Mouse (Mus musculus): ENCODE measurements around the gene Olfr1143.

Gene Olfr1143

DNA sequence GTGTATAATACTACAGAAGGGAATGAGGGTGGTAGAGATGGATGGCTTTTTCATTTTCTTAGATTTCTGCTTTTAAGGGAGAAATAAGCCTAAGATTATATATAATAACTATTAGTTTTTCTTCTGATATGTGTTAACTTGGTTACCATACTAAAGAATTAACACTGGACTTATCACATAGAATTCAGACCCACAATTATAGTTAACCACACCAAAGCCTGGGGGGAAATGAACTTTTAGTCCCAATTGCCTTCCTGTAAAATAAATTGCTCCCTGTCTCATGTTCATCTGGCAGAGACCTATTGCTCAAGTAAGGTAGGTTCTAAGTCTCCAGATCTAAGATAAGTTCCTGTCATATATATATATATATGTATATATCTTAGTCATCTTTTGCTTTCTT lies at the start of gene Olfr1143:
Gene Olfr1143, plus strand, starts transcription at position 301 of the 400 bp plus-strand sequence.
- DNase-seq (ENCODE audit: low spot score in 2 of 2), result no peak

DNA sequence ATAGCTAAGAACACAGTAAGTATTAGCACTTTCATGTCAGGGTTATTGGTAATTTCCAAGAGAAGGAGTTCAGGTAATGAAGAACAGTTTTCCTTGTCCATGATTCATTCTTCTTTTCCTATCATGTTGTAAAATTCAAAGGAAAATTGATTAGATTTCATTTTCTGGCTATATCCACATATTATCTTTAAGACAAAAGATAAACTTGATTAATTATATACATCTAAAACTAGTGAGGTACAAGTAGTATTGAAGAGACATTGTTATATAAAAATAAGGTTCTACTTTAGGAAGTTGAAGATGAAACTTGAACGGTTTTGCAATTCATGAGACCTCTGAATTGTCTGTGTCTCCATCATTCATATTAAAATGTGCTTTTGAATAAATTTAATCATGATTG lies 46.5 kb upstream of the Olfr1143 start, which contains the start of gene Olfr1141:
Gene Olfr1141, minus strand, starts transcription at position 101 of the 400 bp plus-strand sequence.
- DNase-seq (ENCODE audit: low spot score in 2 of 2), result no peak

DNA sequence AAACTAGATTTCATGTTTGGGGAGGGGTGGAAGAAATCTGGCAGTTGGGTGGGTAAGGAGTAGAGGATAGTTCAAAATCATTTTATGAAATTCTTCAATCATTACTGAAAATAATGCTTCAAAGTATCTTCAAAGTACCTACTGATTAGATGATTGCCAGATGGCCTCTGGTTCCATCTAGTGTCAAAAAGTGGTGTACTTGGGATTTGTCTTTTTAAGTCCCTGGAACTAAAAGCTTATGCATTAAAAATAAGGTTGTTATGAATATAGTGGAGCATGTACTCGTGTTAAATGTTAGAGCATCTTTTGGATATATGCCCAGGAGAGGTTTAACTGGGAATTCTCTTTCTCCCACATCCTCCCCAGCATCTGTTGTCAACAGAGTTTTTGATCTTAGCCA lies 24.2 kb upstream of the Olfr1143 start:
- no peak for DNase-seq (ENCODE audit: low spot score in 2 of 2)

DNA sequence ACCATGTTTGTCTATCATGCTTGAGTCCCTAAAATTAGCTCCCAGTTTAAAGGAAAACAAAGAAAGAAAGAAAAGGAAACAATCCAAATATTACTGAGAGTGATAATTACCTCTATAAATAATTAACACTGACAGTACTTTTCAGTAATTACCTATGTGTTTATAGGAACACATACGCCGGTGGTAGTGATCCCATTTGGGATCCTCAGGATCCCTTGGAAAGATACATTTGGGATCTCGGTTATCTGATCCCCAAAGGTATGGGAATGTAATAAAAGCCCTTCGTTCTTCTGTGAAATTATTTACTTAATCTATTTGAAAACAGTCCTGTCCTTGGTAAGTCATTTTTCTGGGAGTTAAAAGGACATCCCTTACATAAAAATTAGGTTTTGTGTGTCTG lies 21.2 kb upstream of the Olfr1143 start, which contains the start of gene Olfr152:
Gene Olfr152, plus strand, starts transcription at position 301 of the 400 bp plus-strand sequence.
- DNase-seq (ENCODE audit: low spot score in 2 of 2), result no peak

DNA sequence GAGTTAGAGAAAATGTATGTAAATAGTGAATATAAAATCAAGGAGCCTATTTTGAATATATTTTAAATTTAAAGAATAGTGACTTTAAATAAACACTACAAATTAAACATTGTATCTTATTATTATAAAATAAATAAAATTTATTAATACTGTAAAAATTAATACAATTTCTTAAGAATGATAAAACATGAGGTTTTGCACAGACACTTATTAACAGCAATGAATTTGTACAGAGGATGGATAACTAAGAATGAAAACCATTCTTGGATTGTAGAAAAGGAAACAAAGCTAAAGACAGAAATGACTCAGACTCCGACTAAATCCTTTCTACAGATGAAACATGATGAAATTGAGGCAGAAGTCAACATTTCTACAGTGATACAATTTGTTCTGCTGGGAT lies 9.1 kb downstream of the Olfr1143 start, which contains the start of gene Olfr1145:
Gene Olfr1145, plus strand, starts transcription at position 301 of the 400 bp plus-strand sequence.
- no peak for DNase-seq (ENCODE audit: low spot score in 2 of 2)

DNA sequence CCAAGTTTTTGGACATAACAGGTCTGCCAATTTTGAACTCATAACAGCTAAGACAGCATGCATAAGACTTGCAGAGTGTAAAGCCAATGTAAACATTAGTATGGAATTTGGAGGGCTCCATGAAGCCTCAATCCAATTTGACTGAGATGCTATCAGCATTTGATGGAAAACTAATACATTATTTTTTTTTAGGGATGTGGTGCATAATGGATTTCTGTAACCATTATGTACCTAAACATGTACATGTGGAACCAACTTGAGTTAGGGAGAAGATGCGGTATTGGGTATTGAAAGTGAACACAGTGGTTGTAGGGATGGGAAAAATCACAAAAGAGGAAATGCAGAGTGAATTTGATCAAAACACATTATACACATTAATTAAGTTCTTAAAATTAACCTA lies 29.8 kb downstream of the Olfr1143 start, which contains the start of gene Olfr1148:
Gene Olfr1148, plus strand, starts transcription at position 301 of the 400 bp plus-strand sequence.
- no peak for DNase-seq (ENCODE audit: low spot score in 2 of 2)

DNA sequence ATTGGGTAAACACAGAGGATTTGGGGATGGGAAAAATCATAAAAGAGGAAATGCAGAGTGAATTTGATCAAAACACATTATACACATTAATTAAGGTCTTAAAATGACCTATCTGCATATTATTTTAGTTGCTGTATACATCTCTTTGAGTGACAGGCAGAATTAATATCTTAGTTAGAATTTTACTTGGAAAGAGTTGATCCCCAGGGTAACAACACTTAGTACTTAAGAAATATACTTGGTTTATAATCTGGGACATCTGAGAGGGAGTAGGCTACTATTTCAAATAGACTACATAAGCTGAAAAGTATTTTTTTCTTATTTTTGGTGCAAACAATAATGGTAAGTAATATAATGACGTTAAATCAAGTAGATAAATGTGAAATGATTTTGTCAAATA lies 43.3 kb downstream of the Olfr1143 start, which contains the start of gene Olfr1150-ps1:
Gene Olfr1150-ps1, plus strand, starts transcription at position 301 of the 400 bp plus-strand sequence.
- no peak for DNase-seq (ENCODE audit: low spot score in 2 of 2)

Data from right cerebral cortex, postnatal 10 days (tissue).